Mouse (Mus musculus) kidney, postnatal 4 days (tissue): ENCODE data around the gene St5.
A peak's percentile ranks its signal among the peaks of the same experiment; 100 is the strongest.

Experiments used
- DNase-seq, 2 experiments: peaks; one replicate each; pipeline ENCODE4 v3.0.0; 2021; ENCODE audit warnings: mixed read lengths in 2 of 2

St5 gene

GRCm38 (mm10) chr7:109523741-109524441 is 179.5 kb downstream of the St5 start:
- DNase-seq, result no peak

- DNase-seq, result no peak
Observed at GRCm38 (mm10) chr7:109523304-109523703, 180.1 kb downstream of the St5 start.

GRCm38 (mm10) chr7:109522084-109522483 is 181.3 kb downstream of the St5 start:
- no peak for DNase-seq

- no peak for DNase-seq
Observed at GRCm38 (mm10) chr7:109519936-109520335, 183.5 kb downstream of the St5 start.

GRCm38 (mm10) chr7:109518838-109519696 is 184.3 kb downstream of the St5 start, which contains the start of gene Rpl27a:
Gene Rpl27a, plus strand, starts transcription at chr7:109519147.
- DNase-seq, result peak; percentile 99

- DNase-seq, result no peak
Observed at GRCm38 (mm10) chr7:109518036-109518681, 185.2 kb downstream of the St5 start.

GRCm38 (mm10) chr7:109516500-109516899 is 186.9 kb downstream of the St5 start:
- no peak for DNase-seq

GRCm38 (mm10) chr7:109511838-109512237 is 191.6 kb downstream of the St5 start:
- no peak for DNase-seq

- DNase-seq, result no peak
Observed at GRCm38 (mm10) chr7:109510799-109511198, 192.6 kb downstream of the St5 start.

- DNase-seq, result no peak
Observed at GRCm38 (mm10) chr7:109508034-109508433, 195.4 kb downstream of the St5 start, which contains the start of gene Trim66. Gene Trim66, minus strand, starts transcription at chr7:109508134.

- DNase-seq, result no peak
Observed at GRCm38 (mm10) chr7:109507572-109507971, 195.8 kb downstream of the St5 start.

- peak in 1 of 2 experiments; percentile 18 for DNase-seq
Observed at GRCm38 (mm10) chr7:109507119-109507518, 196.3 kb downstream of the St5 start.

- no peak for DNase-seq
Observed at GRCm38 (mm10) chr7:109497507-109497906, 205.9 kb downstream of the St5 start.

GRCm38 (mm10) chr7:109493319-109494316 is 209.8 kb downstream of the St5 start:
- DNase-seq, result peak in 1 of 2 experiments; percentile 10

- no peak for DNase-seq
Observed at GRCm38 (mm10) chr7:109492616-109493318, 210.6 kb downstream of the St5 start.

GRCm38 (mm10) chr7:109484221-109484620 is 219.2 kb downstream of the St5 start:
- no peak for DNase-seq

- DNase-seq, result peak; percentile 59 to 67
Observed at GRCm38 (mm10) chr7:109480765-109481197, 222.6 kb downstream of the St5 start.

GRCm38 (mm10) chr7:109477926-109478325 is 225.5 kb downstream of the St5 start:
- no peak for DNase-seq
